Mouse (Mus musculus) left cerebral cortex, postnatal 4 days (tissue): ENCODE measurements around the gene Itpr3. TPM values are rescaled to one million over a fixed set of nuclear protein-coding genes. Genes with fewer than 3 reads are reported as not detected.

Experiments used
- DNase-seq: peaks from one replicate; pipeline ENCODE4 v3.0.0-alpha.2; 2022
- intact Hi-C: fragments of 180-260 bp; cut with DNase I; formaldehyde crosslinking; loops from one replicate; pipeline ENCODE4 v1.15.1; 2025
- total RNA-seq, 2 experiments: library from RNA; stranded (reverse); gene quantifications; 2 replicates each; pipeline ENCODE4 v1.2.3; 2021

The Itpr3 gene
- total RNA-seq, 2 experiments from 2014 or later: 2.2 to 2.8 TPM

GRCm38 (mm10) chr17:27107936-27108335 is 50.8 kb downstream of the Itpr3 start:
- DNase-seq: no peak
- intact Hi-C loops: no loop called here

GRCm38 (mm10) chr17:27110072-27110471 is 53.0 kb downstream of the Itpr3 start:
- intact Hi-C loops: no loop called here
- DNase-seq: no peak

- intact Hi-C loops: no loop called here
- peak; percentile 45 for DNase-seq
These were observed 61.8 kb downstream of the Itpr3 start for GRCm38 (mm10) chr17:27118676-27119539.

GRCm38 (mm10) chr17:27119540-27119895 is 62.4 kb downstream of the Itpr3 start:
- intact Hi-C loops: no loop called here
- DNase-seq: no peak

- DNase-seq: no peak
- intact Hi-C loops: no loop called here
These were observed 62.9 kb downstream of the Itpr3 start for GRCm38 (mm10) chr17:27119954-27120353.

GRCm38 (mm10) chr17:27120561-27121024 is 63.5 kb downstream of the Itpr3 start:
- peak; percentile 92 for DNase-seq
- intact Hi-C loops: no loop called here

GRCm38 (mm10) chr17:27121266-27121665 is 64.2 kb downstream of the Itpr3 start:
- peak; percentile 45 for DNase-seq
- intact Hi-C loops: no loop called here

- intact Hi-C loops: no loop called here
- no peak for DNase-seq
These were observed 64.7 kb downstream of the Itpr3 start for GRCm38 (mm10) chr17:27121781-27122180.

GRCm38 (mm10) chr17:27122701-27123100 is 65.6 kb downstream of the Itpr3 start:
- intact Hi-C loops: no loop called here
- no peak for DNase-seq

- intact Hi-C loops: no loop called here
- no peak for DNase-seq
These were observed 66.0 kb downstream of the Itpr3 start for GRCm38 (mm10) chr17:27123103-27123502.

GRCm38 (mm10) chr17:27123813-27124375 is 66.8 kb downstream of the Itpr3 start:
- intact Hi-C loops: no loop called here
- no peak for DNase-seq

GRCm38 (mm10) chr17:27125185-27125584 is 68.1 kb downstream of the Itpr3 start:
- intact Hi-C loops: loop anchor here (5.0 kb wide), 1 partner anchor 88 kb away; no protein-coding TSS in a partner anchor
- DNase-seq: peak; percentile 73

- intact Hi-C loops: loop anchor here (5.0 kb wide), 1 partner anchor 88 kb away; no protein-coding TSS in a partner anchor
- no peak for DNase-seq
These were observed 68.6 kb downstream of the Itpr3 start for GRCm38 (mm10) chr17:27125669-27126202.

- intact Hi-C loops: loop anchor here (5.0 kb wide), 1 partner anchor 90 kb away; no protein-coding TSS in a partner anchor
- DNase-seq: no peak
These were observed 69.9 kb downstream of the Itpr3 start for GRCm38 (mm10) chr17:27126974-27127373.

- no peak for DNase-seq
- intact Hi-C loops: loop anchor here (5.0 kb wide), 1 partner anchor 91 kb away; no protein-coding TSS in a partner anchor
These were observed 71.1 kb downstream of the Itpr3 start for GRCm38 (mm10) chr17:27128189-27128588.

GRCm38 (mm10) chr17:27129291-27129690 is 72.2 kb downstream of the Itpr3 start:
- peak; percentile 43 for DNase-seq
- intact Hi-C loops: loop anchor here (5.0 kb wide), 1 partner anchor 92 kb away; no protein-coding TSS in a partner anchor

GRCm38 (mm10) chr17:27129819-27130218 is 72.7 kb downstream of the Itpr3 start:
- DNase-seq: no peak
- intact Hi-C loops: loop anchor here (5.0 kb wide), 1 partner anchor 93 kb away; no protein-coding TSS in a partner anchor

GRCm38 (mm10) chr17:27130246-27130645 is 73.1 kb downstream of the Itpr3 start:
- intact Hi-C loops: no loop called here
- no peak for DNase-seq

GRCm38 (mm10) chr17:27131240-27131665 is 74.1 kb downstream of the Itpr3 start:
- intact Hi-C loops: no loop called here
- DNase-seq: no peak

GRCm38 (mm10) chr17:27132238-27132637 is 75.1 kb downstream of the Itpr3 start:
- no peak for DNase-seq
- intact Hi-C loops: no loop called here

GRCm38 (mm10) chr17:27133551-27134141 is 76.5 kb downstream of the Itpr3 start, which contains the start of gene Uqcc2:
Uqcc2 (minus strand) TSS chr17:27133916.
- DNase-seq: peak; percentile 99
- intact Hi-C loops: no loop called here
